9 mouse cellular contexts compared by ENCODE assay signal in the genomic region with DNA sequence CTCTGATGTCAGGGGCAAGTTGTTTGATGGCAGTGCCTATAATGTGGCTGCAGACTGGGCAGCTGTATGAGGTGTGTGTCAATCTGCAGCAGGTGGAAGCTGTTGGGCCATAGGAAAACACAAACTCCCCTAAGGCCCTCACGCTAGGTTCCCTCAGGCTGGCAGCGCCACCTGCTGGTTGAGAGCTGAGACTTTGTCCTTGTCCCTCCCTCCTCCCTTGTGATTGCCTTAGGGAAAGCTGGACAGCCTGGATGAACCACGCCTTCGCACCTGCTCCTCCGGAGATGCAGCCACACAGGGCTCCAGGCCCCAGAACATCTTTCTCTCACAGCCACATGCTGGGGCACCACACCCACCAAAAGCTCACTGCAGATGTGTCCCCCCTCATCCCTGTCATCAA. TPM values are rescaled to one million over a fixed set of nuclear protein-coding genes. Genes with fewer than 3 reads are reported as not detected.
DNase-seq lines count a peak whose midpoint lies in the region; ATAC-seq and TF ChIP-seq lines count a peak whose summit lies in the region.
"Had no signal": no experiment of that assay in that cellular context is flagged by ENCODE, and none has a peak within 500 bp of the region (broad histone marks: within the 10 kb centered on the region; RNA-seq: fewer than 3 reads in every experiment).

No protein-coding gene starts in this region.

- H3K36me3 ChIP-seq in thymus, adult 2 months (ENCODE audit: control insufficient read depth, insufficient read depth, low read length), result no peaks in the 10 kb centered on the region
- no peaks in the 10 kb centered on the region for H3K36me3 ChIP-seq in forebrain, embryonic 16.5 days (ENCODE audit: control insufficient read depth, insufficient read depth)

- H3K4me3 ChIP-seq in thymus, adult 2 months (ENCODE audit: control insufficient read depth, insufficient read depth, low read length), result no peak overlapping the region
- no peak overlapping the region for H3K4me3 ChIP-seq in forebrain, embryonic 16.5 days (replicated peaks; ENCODE audit: low read length)
- no peak overlapping the region for H3K4me3 ChIP-seq in lung, adult 2 months (replicated peaks; ENCODE audit: extremely low read depth, low read depth, low read length)

- H3K4me2 ChIP-seq in forebrain, embryonic 16.5 days (ENCODE audit: low read length), result no peak overlapping the region

- H3K9me3 ChIP-seq in forebrain, embryonic 16.5 days (ENCODE audit: control insufficient read depth, low read length), result no peaks in the 10 kb centered on the region

- 20% methylated on average over 5 of the region's 5 CpGs for WGBS in thymus, adult 2 months
- WGBS in forebrain, embryonic 16.5 days, result 1% methylated on average over 5 of the region's 5 CpGs
- WGBS in lung, adult 2 months, result 13% methylated on average over 5 of the region's 5 CpGs

- peak; percentile 81; the same call in 1 of the 2 replicates for TF ChIP-seq CTCF in thymus, adult 2 months (IDR thresholded peaks at IDR 0.05; ENCODE audit: borderline replicate concordance, control insufficient read depth, extremely low read depth, insufficient read depth, low read length, poor library complexity)
- peak; percentile 90 for TF ChIP-seq CTCF in lung, adult 2 months (IDR thresholded peaks at IDR 0.05; ENCODE audit: insufficient read depth, low read length)

- TF ChIP-seq POLR2A in thymus, adult 2 months (IDR thresholded peaks at IDR 0.05; ENCODE audit: control insufficient read depth, extremely low read depth, insufficient read depth, low read length, poor library complexity), result no peak
- no peak for TF ChIP-seq POLR2A in lung, adult 2 months (IDR thresholded peaks at IDR 0.05; ENCODE audit: borderline replicate concordance, extremely low read depth, low read depth, low read length)

- peaks cover 3% of the 10 kb centered on the region; the same call in 1 of the 2 replicates for H3K27me3 ChIP-seq in thymus, adult 2 months (ENCODE audit: control insufficient read depth, insufficient read depth, low read length)
- no peaks in the 10 kb centered on the region; the same call in 1 of the 2 replicates for H3K27me3 ChIP-seq in forebrain, embryonic 16.5 days (replicated peaks; ENCODE audit: control insufficient read depth, insufficient read depth, low read length)

- peak; percentile 49 for DNase-seq in thymus, adult 2 months
- DNase-seq in thymus, adult 18-20 months, result no peak
- peak; percentile 80 for DNase-seq in cerebellum, adult 11 months
- DNase-seq in kidney, adult 8-10 months, result peak; percentile 35 to 58
- peak; percentile 54 for DNase-seq in lung, adult 2 months
- peak; percentile 59 to 81 for DNase-seq in right cerebral cortex, adult 2 months (ENCODE audit: low spot score in 2 of 2)
- peak; percentile 31 to 40 for DNase-seq in urinary bladder, postnatal 36 days (ENCODE audit: low spot score in 2 of 2)

- H3K4me1 ChIP-seq in thymus, adult 2 months (replicated peaks; ENCODE audit: control insufficient read depth, insufficient read depth, low read length), result peaks cover 4% of the 10 kb centered on the region; the same call in 1 of the 2 replicates
- H3K4me1 ChIP-seq in forebrain, embryonic 16.5 days (replicated peaks; ENCODE audit: control insufficient read depth, insufficient read depth, low read length), result peaks cover 34% of the 10 kb centered on the region
- no peaks in the 10 kb centered on the region for H3K4me1 ChIP-seq in lung, adult 2 months (ENCODE audit: control insufficient read depth, insufficient read depth, low read length)

- peak overlapping the region; percentile 37; the same call in 1 of the 2 replicates for H3K9ac ChIP-seq in forebrain, embryonic 16.5 days (replicated peaks; ENCODE audit: low read depth, low read length)

- H3K27ac ChIP-seq in thymus, adult 2 months (ENCODE audit: control insufficient read depth, insufficient read depth, low read length), result no peak overlapping the region
- no peak overlapping the region for H3K27ac ChIP-seq in forebrain, embryonic 16.5 days (ENCODE audit: low read length)

- ATAC-seq in forebrain, embryonic 16.5 days, result peak; percentile 21; the same call in 1 of the 2 replicates

RNA-seq across cellular contexts. Expression of a gene that starts 3.5 kb away (rescaled TPM):
- 3.4 and 4.6 TPM in 2 replicates for polyA plus RNA-seq in thymus, adult 2 months (2012; rRNA removed)
- polyA plus RNA-seq in forebrain, embryonic 16.5 days (2015; fragmentation: Nextera tagmentation; extraction: Ambion mirVana), result 427 TPM in 2 replicates
- polyA plus RNA-seq in lung, adult 2 months (2012; rRNA removed), result 3.9 and 4.6 TPM in 2 replicates

RNA-seq across cellular contexts. Expression of a gene that starts 19.0 kb away (rescaled TPM):
- 0.08 and 0.24 TPM in 2 replicates for polyA plus RNA-seq in thymus, adult 2 months (2012; rRNA removed)
- 17.0 and 18.6 TPM in 2 replicates for polyA plus RNA-seq in forebrain, embryonic 16.5 days (2015; fragmentation: Nextera tagmentation; extraction: Ambion mirVana)
- polyA plus RNA-seq in lung, adult 2 months (2012; rRNA removed), result not detected in 2 replicates

RNA-seq across cellular contexts. Expression of a gene that starts 26.7 kb away (rescaled TPM):
- polyA plus RNA-seq in thymus, adult 2 months (2012; rRNA removed), result 44.8 and 68.0 TPM in 2 replicates
- 29.8 and 34.6 TPM in 2 replicates for polyA plus RNA-seq in forebrain, embryonic 16.5 days (2015; fragmentation: Nextera tagmentation; extraction: Ambion mirVana)
- polyA plus RNA-seq in lung, adult 2 months (2012; rRNA removed), result 1.8 and 3.4 TPM in 2 replicates

RNA-seq across cellular contexts. Expression of a gene that starts 27.6 kb away (rescaled TPM):
- 0.11 and 0.14 TPM in 2 replicates for polyA plus RNA-seq in thymus, adult 2 months (2012; rRNA removed)
- 0.15 TPM in 1 of 2 replicates, not detected in the other for polyA plus RNA-seq in forebrain, embryonic 16.5 days (2015; fragmentation: Nextera tagmentation; extraction: Ambion mirVana)
- not detected in 2 replicates for polyA plus RNA-seq in lung, adult 2 months (2012; rRNA removed)
- polyA plus RNA-seq: frontal cortex, adult 2 months had no signal

RNA-seq across cellular contexts. Expression of a gene that starts 47.0 kb away (rescaled TPM):
- polyA plus RNA-seq in thymus, adult 2 months (2012; rRNA removed), result 4.3 and 7.0 TPM in 2 replicates
- 0.10 and 0.25 TPM in 2 replicates for polyA plus RNA-seq in forebrain, embryonic 16.5 days (2015; fragmentation: Nextera tagmentation; extraction: Ambion mirVana)
- polyA plus RNA-seq in lung, adult 2 months (2012; rRNA removed), result 4.4 and 4.9 TPM in 2 replicates

Comparison
In these comparisons a context has a peak if more than half of its experiments do, and no peak if none do; other contexts are left out.
1. DNase-seq: peak in thymus, adult 2 months (single experiment), cerebellum, adult 11 months (single experiment), kidney, adult 8-10 months (2 of 2), lung, adult 2 months (single experiment), right cerebral cortex, adult 2 months (2 of 2) and urinary bladder, postnatal 36 days (2 of 2); none in thymus, adult 18-20 months (0 of 2).
2. RNA of a gene that starts 3.5 kb away (polyA plus RNA-seq): 427 TPM in forebrain, embryonic 16.5 days; 3.4 to 4.6 TPM in thymus, adult 2 months and 3.9 to 4.6 TPM in lung, adult 2 months; every median in the first group is over 10 times any median in the second.
3. RNA of a gene that starts 19.0 kb away (polyA plus RNA-seq): 17.0 to 18.6 TPM in forebrain, embryonic 16.5 days; 0.08 to 0.24 TPM in thymus, adult 2 months and not detected in lung, adult 2 months; every median in the first group is over 10 times any median in the second.